Mouse (Mus musculus): Measurements from ENCODE around the gene Adprhl2. TPM values are rescaled to one million over a fixed set of nuclear protein-coding genes. Genes with fewer than 3 reads are reported as not detected.

Gene Adprhl2
- 10 to 100 TPM; 11.4 to 11.9 TPM for total RNA-seq (2021)

DNA sequence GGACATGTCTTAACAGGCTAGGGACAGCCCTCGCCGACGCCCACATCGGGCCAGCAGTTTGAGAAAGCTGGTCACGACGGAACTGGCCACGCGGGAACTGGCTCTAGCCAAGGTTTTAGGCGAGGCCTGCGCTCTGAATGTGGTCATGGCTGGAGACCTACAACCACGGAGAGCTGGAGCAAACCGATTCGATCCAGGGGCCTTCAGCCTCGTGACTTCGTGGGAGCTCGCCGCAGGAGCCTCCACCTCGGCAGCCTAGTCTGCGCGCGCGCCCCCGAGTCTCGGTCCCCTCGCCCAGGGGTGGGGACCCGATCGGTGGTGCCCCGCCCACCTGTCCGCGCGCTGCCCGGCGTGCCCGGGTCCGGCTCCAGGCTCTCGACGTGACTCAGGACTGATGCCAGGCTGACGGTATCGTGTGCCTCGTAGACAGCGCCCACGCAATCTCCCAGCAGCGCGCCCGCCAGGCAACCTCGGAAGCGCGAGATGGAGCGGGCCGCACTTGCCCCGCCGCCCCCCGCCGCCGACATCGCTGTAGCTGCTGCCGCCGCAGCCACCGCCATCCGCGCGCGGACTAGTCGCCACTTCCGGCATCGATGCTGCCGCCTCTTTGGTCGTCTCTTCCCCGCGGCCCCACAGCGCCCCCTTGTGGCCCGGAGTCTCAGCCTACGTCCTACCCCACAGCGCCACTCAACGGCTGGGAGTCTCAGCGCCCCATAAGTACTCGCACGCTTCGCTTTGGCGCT is at the start of gene Adprhl2:
TSS of gene Adprhl2 (minus strand) at position 593 of the 743 bp plus-strand sequence.
- intact Hi-C loops (cut with DNase I), result no loop called here
- peak; percentile 90 for DNase-seq (ENCODE audit: low spot score)

DNA sequence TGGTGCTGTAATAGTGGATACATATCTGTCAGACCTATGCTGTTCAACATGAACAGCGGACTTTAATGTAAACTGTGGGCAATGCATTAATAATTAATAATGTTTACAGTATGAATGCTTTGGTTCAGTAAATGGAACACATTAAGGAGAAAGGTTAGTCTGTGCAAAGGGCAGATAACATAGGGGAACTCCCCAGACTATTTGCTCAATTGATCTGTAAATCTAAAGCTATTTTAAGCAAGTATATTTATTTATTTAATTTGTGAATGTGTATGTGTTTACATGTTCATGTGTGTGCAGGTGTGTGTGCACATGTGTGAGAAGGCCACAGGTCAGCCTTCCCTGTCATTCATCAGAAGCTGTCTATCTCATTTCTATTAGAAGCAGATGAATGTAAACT is 38.6 kb upstream of the Adprhl2 start:
- intact Hi-C loops (cut with DNase I), result no loop called here
- DNase-seq (ENCODE audit: low spot score), result no peak

DNA sequence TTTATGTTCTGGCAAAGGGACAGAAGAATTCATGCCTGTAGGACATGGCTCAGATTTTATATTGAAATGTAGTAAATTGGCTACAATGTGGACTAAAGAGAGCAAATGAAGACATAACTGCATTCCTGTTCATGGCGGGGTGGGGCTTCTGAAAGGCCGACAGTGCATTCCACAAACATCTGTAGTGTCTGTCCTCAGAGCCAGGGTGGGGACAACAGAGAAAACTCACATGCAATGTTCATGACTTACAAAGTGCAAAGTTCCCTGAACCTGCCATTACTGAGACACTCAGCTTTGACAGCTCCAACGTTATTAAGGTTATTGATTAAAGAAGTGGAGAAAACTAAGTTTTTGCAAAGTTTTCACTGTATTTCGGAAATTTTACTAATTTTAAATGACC is 21.9 kb upstream of the Adprhl2 start:
- intact Hi-C loops (cut with DNase I), result no loop called here
- no peak for DNase-seq (ENCODE audit: low spot score)

GRCm38 (mm10) chr4:126339461-126339860 is 18.0 kb upstream of the Adprhl2 start:
- intact Hi-C loops (cut with DNase I), result no loop called here
- DNase-seq (ENCODE audit: low spot score), result no peak

DNA sequence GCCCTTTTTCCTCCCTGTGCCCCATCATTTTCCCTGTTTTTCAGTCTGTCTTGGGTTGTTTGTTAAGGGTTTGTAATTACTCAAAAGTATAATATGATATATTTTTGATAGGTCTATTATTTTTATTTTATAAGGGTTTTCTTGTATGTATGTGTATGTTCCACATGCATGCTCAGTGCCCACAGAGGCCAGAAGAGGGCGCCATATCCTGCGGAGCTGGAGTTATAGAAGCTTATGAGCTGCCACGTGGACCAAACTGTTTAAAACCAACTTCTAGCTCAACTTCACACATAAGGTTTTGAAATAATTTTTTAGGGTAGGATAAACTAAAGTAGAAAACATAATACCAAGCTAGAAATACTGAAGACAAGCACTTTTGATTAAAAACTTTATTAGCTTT is 10.9 kb upstream of the Adprhl2 start:
- intact Hi-C loops (cut with DNase I), result no loop called here
- no peak for DNase-seq (ENCODE audit: low spot score)

- intact Hi-C loops (cut with DNase I), result no loop called here
- DNase-seq (ENCODE audit: low spot score), result no peak
Observed at GRCm38 (mm10) chr4:126331751-126332150, 10.2 kb upstream of the Adprhl2 start.

GRCm38 (mm10) chr4:126330295-126330694 is 8.8 kb upstream of the Adprhl2 start:
- intact Hi-C loops (cut with DNase I), result no loop called here
- DNase-seq (ENCODE audit: low spot score), result no peak

DNA sequence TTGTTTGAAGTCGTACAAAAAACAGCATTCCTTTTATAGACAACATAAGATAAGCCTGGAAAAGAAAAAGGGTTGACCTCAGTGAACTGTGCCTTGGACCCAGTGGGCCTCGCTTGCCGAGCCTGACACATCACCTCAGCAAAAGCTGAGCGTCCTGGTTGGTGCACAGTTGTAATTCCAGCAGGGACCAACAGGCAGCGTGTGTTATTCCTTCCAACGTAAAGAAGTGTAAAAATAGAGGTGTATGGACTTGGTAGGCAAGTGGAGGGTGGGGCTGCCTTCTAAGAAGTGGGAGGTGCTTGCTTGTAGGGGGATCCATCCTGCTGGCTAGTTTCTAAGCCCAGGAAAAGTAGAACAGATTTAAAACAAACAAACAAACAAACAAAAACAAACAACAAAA is 4.5 kb upstream of the Adprhl2 start:
- intact Hi-C loops (cut with DNase I), result no loop called here
- DNase-seq (ENCODE audit: low spot score), result no peak

DNA sequence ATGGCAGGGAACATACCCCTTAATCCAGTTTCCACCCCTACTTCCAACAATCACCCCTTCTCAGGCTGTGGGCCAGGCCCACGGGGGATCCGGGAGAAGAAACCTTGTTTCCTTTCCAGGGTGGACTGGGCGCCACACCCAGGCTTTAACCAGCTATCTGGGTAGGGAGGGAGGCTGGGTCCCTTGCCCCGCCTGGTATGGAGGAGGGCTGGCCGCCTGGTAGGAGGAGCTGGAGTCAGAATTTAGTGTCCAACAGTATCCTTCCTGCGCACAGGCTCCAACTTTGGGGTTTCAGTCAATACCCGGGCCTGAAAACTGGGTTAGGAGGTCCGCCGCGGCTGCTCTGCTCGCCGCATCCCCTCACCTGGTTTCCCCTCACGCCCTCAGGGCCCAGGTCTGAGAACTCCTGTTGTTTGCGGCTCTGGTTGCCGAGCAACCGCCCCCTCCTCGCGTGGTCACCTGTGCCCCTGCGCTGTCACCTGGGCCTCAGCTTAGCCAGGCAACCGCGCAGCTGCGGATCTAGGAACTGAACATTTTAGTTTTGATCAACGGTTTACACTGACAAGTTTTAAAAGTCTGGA is 3.9 kb upstream of the Adprhl2 start, which contains the start of gene Tekt2:
TSS of gene Tekt2 (minus strand) at position 408 of the 581 bp plus-strand sequence.
- no peak for DNase-seq (ENCODE audit: low spot score)
- intact Hi-C loops (cut with DNase I), result no loop called here

DNA sequence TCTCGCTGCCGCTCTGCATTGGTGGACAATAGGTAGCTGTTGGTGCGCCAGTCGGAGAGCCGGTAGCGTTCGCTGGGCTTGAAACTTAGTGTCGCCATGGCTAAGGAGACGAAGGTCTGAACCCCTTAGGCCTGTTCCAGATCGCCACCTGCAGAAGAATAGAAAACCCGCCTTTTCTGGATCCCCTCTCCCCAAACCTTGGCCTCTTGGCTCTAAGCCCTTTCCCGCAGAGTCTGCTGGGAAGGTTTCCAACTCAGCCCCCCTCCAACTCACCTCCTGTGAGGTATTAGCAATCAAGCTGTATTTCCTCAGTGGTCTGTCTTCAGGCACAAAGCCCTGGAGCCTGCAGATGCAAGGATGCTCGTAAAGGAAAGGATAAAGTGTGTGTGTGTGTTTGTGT is 3.4 kb upstream of the Adprhl2 start:
- intact Hi-C loops (cut with DNase I), result no loop called here
- no peak for DNase-seq (ENCODE audit: low spot score)

DNA sequence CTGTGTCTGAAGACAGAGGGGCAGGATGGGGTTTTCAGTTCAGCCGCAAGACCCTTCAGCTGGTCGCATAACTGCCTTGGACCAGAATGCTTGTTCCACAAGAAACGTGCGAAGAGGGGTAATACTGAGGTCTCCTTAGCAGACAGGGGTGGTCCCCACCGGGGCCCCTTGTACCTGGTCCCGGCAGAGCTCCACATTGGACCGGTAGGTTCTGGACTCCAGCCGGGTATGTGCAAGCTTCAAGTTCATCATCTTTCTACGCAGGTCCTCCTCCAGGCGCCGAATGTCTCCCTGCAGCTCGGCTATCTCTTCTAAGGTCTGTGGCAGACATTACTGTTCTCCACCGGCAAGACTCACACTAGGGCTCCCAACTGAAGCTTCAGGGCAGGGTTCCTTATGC is 1.1 kb upstream of the Adprhl2 start:
- no peak for DNase-seq (ENCODE audit: low spot score)
- intact Hi-C loops (cut with DNase I), result no loop called here

DNA sequence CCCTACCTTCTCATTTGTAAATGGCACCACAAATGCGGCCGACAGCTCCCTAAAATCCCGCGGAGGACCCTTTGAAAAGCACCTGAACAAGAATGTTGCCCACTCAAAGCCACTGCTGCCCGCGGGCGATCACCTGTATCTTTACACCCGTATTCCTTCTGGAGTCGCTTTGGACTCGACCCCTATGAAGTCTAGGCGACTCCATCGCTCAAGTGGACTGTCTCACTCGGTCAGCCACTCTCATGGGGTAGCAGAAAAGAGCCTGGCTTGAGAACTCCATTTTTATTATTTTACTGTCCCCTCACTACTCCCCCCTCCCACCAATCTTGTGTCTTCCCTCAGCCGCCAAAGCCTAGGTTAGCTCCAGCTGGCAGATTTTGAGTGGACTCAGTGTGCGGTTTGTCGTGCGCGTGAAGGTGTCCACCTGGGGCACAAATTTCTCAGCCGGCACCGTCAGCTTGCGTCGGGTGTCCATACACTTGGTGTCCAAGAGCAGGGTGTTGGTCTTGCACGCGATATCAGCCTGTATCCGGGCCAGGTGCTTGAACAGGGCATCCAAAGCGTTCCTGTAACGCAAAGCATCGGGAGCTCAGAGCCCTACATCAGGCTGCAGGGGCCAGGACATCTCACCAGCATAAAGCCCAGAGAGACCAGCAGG is 480 bp upstream of the Adprhl2 start:
- intact Hi-C loops (cut with DNase I), result no loop called here
- DNase-seq (ENCODE audit: low spot score), result no peak

- intact Hi-C loops (cut with DNase I), result no loop called here
- no peak for DNase-seq (ENCODE audit: low spot score)
Observed at GRCm38 (mm10) chr4:126319806-126320205, 1.7 kb downstream of the Adprhl2 start.

DNA sequence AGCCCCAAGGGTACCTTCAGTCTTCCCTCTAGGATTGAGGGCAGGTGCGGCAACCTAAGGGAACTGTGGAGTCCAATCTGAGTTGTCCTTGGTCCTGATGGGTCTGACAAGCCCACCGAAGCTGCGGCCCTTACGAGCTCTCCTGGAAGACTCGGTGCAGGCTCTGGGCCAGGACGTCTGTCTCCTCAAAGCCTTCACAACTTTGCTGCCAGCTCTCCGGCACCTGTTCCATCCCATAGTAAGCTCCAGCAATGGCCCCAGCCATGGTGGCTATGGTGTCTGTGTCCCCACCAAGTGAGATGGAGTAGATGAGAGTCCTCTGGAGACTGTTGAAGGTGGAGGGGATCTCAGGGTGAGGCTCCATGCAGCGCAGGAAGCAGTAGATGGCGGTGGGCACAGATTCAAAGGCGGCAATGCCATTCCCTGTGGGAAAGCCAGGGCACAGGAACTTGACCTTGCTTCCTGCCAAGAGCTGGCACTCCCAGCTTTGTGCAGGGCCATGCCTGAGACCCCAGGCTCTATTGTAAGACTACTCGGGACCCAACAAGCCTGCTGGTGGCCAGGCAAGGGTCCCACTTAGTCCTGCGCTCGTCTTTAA is 5.0 kb downstream of the Adprhl2 start:
- intact Hi-C loops (cut with DNase I), result no loop called here
- DNase-seq (ENCODE audit: low spot score), result no peak

- intact Hi-C loops (cut with DNase I), result no loop called here
- DNase-seq (ENCODE audit: low spot score), result no peak
Observed at GRCm38 (mm10) chr4:126315931-126316330, 5.6 kb downstream of the Adprhl2 start.

DNA sequence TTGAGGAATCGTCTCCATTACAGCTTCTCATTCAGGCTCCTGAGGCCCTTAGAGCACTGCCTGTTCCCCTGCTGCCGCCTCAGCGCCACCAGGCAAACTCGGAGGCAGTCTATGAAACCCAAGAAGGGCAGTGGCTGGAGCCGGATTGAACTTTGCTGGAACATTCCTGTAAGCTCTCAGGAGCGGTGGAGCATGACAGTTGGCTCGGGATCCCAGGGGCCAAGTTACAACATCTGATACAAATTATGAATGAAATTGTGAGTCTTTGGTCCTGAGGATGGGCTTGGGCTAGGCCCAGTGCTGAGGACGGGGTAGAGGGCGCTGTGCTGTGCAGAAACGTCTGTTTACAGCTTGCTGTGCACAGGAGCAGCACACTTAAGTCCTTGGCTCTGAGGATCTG is 7.1 kb downstream of the Adprhl2 start:
- intact Hi-C loops (cut with DNase I), result loop anchor here (5.0 kb wide), 1 partner anchor 227 kb away; no protein-coding TSS in a partner anchor
- no peak for DNase-seq (ENCODE audit: low spot score)

DNA sequence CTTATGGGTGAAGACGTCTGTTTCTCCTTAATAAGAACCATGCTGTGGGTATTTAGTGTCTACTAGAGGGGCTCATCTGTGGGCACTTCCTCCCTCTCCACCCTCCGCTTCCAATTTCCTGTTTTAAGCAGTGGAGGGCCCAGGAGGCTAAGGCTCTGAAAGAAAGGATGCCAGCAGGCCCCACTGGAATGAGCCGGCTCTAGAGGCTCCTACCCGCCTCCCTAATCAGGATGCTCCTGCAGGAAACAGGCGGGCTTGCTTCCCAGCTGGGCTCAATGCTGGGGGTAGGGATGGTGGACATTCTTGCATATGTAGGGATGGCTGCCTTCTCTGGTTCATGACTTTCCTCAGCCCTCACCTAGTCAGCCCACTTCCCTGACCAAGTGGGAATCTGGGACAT is 8.3 kb downstream of the Adprhl2 start:
- intact Hi-C loops (cut with DNase I), result loop anchor here (5.0 kb wide), 1 partner anchor 226 kb away; no protein-coding TSS in a partner anchor
- DNase-seq (ENCODE audit: low spot score), result no peak

DNA sequence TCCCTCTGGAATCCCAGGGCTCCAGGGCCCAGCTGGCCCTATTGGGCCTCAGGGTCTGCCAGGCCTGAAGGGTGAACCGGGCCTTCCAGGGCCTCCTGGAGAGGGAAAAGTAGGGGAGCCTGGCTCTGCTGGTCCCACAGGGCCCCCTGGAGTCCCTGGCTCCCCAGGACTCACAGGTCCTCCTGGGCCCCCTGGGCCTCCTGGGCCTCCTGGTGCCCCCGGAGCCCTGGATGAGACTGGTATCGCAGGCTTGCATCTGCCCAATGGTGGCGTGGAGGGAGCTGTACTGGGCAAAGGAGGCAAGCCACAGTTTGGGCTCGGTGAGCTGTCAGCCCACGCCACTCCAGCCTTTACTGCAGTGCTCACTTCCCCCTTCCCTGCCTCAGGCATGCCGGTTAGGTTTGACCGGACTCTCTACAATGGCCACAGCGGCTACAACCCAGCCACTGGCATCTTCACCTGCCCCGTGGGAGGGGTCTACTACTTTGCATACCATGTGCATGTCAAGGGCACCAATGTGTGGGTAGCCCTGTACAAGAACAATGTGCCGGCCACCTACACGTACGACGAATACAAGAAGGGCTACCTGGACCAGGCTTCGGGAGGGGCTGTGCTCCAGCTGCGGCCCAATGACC is 9.8 kb downstream of the Adprhl2 start:
- intact Hi-C loops (cut with DNase I), result loop anchor here (5.0 kb wide), 1 partner anchor 224 kb away; no protein-coding TSS in a partner anchor

GRCm38 (mm10) chr4:126310344-126310743 is 11.2 kb downstream of the Adprhl2 start:
- intact Hi-C loops (cut with DNase I), result loop anchor here (1.0 to 5.0 kb wide), 2 partner anchors 129 to 223 kb away; no protein-coding TSS in a partner anchor
- no peak for DNase-seq (ENCODE audit: low spot score)

More for the DNA sequence above, 9.8 kb downstream of the Adprhl2 start:
- no peak for DNase-seq (ENCODE audit: low spot score)

GRCm38 (mm10) chr4:126309922-126310309 is 11.6 kb downstream of the Adprhl2 start:
- peak; percentile 56 for DNase-seq (ENCODE audit: low spot score)
- intact Hi-C loops (cut with DNase I), result loop anchor here (1.0 to 5.0 kb wide), 4 partner anchors 32 to 223 kb away; no protein-coding TSS in a partner anchor
